10 mouse cellular contexts compared by ENCODE assay signal in genomic region chr3:89282291-89282643, GRCm38 (mm10). TPM values are rescaled to one million over a fixed set of nuclear protein-coding genes. Genes with fewer than 3 reads are reported as not detected.
DNase-seq lines count a peak whose midpoint lies in the region; ATAC-seq and TF ChIP-seq lines count a peak whose summit lies in the region.
"Had no signal": no experiment of that assay in that cellular context is flagged by ENCODE, and none has a peak within 500 bp of the region (broad histone marks: within the 10 kb centered on the region; RNA-seq: fewer than 3 reads in every experiment).

No protein-coding gene starts in this region.

- H3K27me3 ChIP-seq in heart, embryonic 10.5 days (ENCODE audit: insufficient read depth, poor library complexity, severe bottlenecking): 0 out of 2 replicates have a peak, but pooled peaks cover 13% of the 10 kb centered on the region
- peaks cover 3% of the 10 kb centered on the region for H3K27me3 ChIP-seq in heart, embryonic 11.5 days (ENCODE audit: control insufficient read depth, insufficient read depth, low read length)
- H3K27me3 ChIP-seq in lung, embryonic 15.5 days: peaks cover 8% of the 10 kb centered on the region; the same call in 1 of the 2 replicates
- peaks cover 19% of the 10 kb centered on the region for H3K27me3 ChIP-seq in embryonic facial prominence, embryonic 12.5 days
- H3K27me3 ChIP-seq in limb, embryonic 11.5 days (ENCODE audit: control insufficient read depth, insufficient read depth, low read length): 0 out of 2 replicates have a peak, but pooled peaks cover 6% of the 10 kb centered on the region

- no peak overlapping the region for H3K4me2 ChIP-seq in heart, embryonic 11.5 days
- H3K4me2 ChIP-seq in lung, embryonic 15.5 days: 0 out of 2 replicates have a peak overlapping the region, but pooled peaks have one; percentile 85
- no peak overlapping the region for H3K4me2 ChIP-seq in embryonic facial prominence, embryonic 12.5 days (replicated peaks)
- H3K4me2 ChIP-seq in limb, embryonic 11.5 days (ENCODE audit: low read depth, severe bottlenecking): peak overlapping the region; percentile 95; the same call in 1 of the 2 replicates

- no peak for ATAC-seq in heart, embryonic 11.5 days (replicated peaks; ENCODE audit: insufficient number of reproducible peaks, low FRiP score, low TSS enrichment)
- no peak for ATAC-seq in lung, embryonic 15.5 days (ENCODE audit: borderline replicate concordance, extremely low read depth, low FRiP score, low TSS enrichment)
- no peak for ATAC-seq in embryonic facial prominence, embryonic 12.5 days (ENCODE audit: insufficient number of reproducible peaks, insufficient read depth, low FRiP score, low TSS enrichment)
- ATAC-seq in limb, embryonic 11.5 days (ENCODE audit: insufficient number of reproducible peaks, low FRiP score, low TSS enrichment, low read depth): no peak

- H3K27ac ChIP-seq in heart, embryonic 10.5 days: peak overlapping the region; percentile 92; the same call in 1 of the 2 replicates
- no peak overlapping the region for H3K27ac ChIP-seq in heart, embryonic 11.5 days (ENCODE audit: low read depth, low read length)
- H3K27ac ChIP-seq in lung, embryonic 15.5 days: 0 out of 2 replicates have a peak overlapping the region, but pooled peaks have one; percentile 15
- no peak overlapping the region for H3K27ac ChIP-seq in embryonic facial prominence, embryonic 12.5 days
- H3K27ac ChIP-seq in limb, embryonic 11.5 days (replicated peaks; ENCODE audit: low read depth, low read length): no peak overlapping the region

- no peaks in the 10 kb centered on the region for H3K36me3 ChIP-seq in heart, embryonic 10.5 days
- H3K36me3 ChIP-seq in heart, embryonic 11.5 days (ENCODE audit: control insufficient read depth, insufficient read depth, low read length): no peaks in the 10 kb centered on the region
- no peaks in the 10 kb centered on the region for H3K36me3 ChIP-seq in lung, embryonic 15.5 days
- H3K36me3 ChIP-seq in embryonic facial prominence, embryonic 12.5 days: no peaks in the 10 kb centered on the region
- no peaks in the 10 kb centered on the region for H3K36me3 ChIP-seq in limb, embryonic 11.5 days (ENCODE audit: control insufficient read depth, insufficient read depth, low read length)
- H3K36me3 ChIP-seq: G1E had no signal

- no peaks in the 10 kb centered on the region for H3K9me3 ChIP-seq in heart, embryonic 10.5 days
- no peaks in the 10 kb centered on the region for H3K9me3 ChIP-seq in heart, embryonic 11.5 days (replicated peaks; ENCODE audit: control insufficient read depth, low read length)
- H3K9me3 ChIP-seq in lung, embryonic 15.5 days: no peaks in the 10 kb centered on the region
- no peaks in the 10 kb centered on the region for H3K9me3 ChIP-seq in embryonic facial prominence, embryonic 12.5 days
- no peaks in the 10 kb centered on the region for H3K9me3 ChIP-seq in limb, embryonic 11.5 days (ENCODE audit: control insufficient read depth, low read length)
- H3K9me3 ChIP-seq: G1E; megakaryocyte, embryonic 14.5 days had no signal

- no peak overlapping the region for H3K9ac ChIP-seq in heart, embryonic 11.5 days (ENCODE audit: low read depth, low read length)
- H3K9ac ChIP-seq in lung, embryonic 15.5 days: no peak overlapping the region
- H3K9ac ChIP-seq in embryonic facial prominence, embryonic 12.5 days: peak overlapping the region; percentile 16; the same call in 1 of the 2 replicates
- no peak overlapping the region for H3K9ac ChIP-seq in limb, embryonic 11.5 days (ENCODE audit: low read length)

- WGBS in heart, embryonic 10.5 days: 24% methylated on average over 4 of the region's 4 CpGs
- WGBS in heart, embryonic 11.5 days (ENCODE audit: insufficient replicate concordance): 20% methylated on average over 4 of the region's 4 CpGs
- WGBS in lung, embryonic 15.5 days: 12% methylated on average over 4 of the region's 4 CpGs
- 25% methylated on average over 4 of the region's 4 CpGs for WGBS in lung, adult 2 months
- WGBS in embryonic facial prominence, embryonic 12.5 days: 16% methylated on average over 4 of the region's 4 CpGs
- WGBS in limb, embryonic 11.5 days: 25% methylated on average over 4 of the region's 4 CpGs

- peak overlapping the region; percentile 77; the same call in 1 of the 2 replicates for H3K4me3 ChIP-seq in heart, embryonic 10.5 days
- H3K4me3 ChIP-seq in heart, embryonic 11.5 days (ENCODE audit: low read depth, low read length): no peak overlapping the region
- no peak overlapping the region for H3K4me3 ChIP-seq in lung, embryonic 15.5 days
- H3K4me3 ChIP-seq in lung, adult 2 months (replicated peaks; ENCODE audit: extremely low read depth, low read depth, low read length): no peak overlapping the region
- no peak overlapping the region for H3K4me3 ChIP-seq in embryonic facial prominence, embryonic 12.5 days
- H3K4me3 ChIP-seq in limb, embryonic 11.5 days (ENCODE audit: low read depth, low read length): no peak overlapping the region

- no peak for TF ChIP-seq CTCF in lung, adult 2 months (IDR thresholded peaks at IDR 0.05; ENCODE audit: insufficient read depth, low read length)

- no peak for DNase-seq in heart, embryonic 10.5 days (ENCODE audit: low spot score)
- no peak for DNase-seq in lung, adult 2 months
- no peak for DNase-seq in limb, embryonic 11.5 days (ENCODE audit: low spot score)
- no peak for DNase-seq in thymus, postnatal 25 days
- no peak for DNase-seq in ovary, postnatal 14 days (ENCODE audit: low spot score)

- TF ChIP-seq POLR2A in lung, adult 2 months (IDR thresholded peaks at IDR 0.05; ENCODE audit: borderline replicate concordance, extremely low read depth, low read depth, low read length): no peak

- H3K4me1 ChIP-seq in heart, embryonic 10.5 days: peaks cover 51% of the 10 kb centered on the region
- peaks cover 15% of the 10 kb centered on the region for H3K4me1 ChIP-seq in heart, embryonic 11.5 days (ENCODE audit: control insufficient read depth, insufficient read depth, low read length)
- peaks cover 29% of the 10 kb centered on the region for H3K4me1 ChIP-seq in lung, embryonic 15.5 days
- H3K4me1 ChIP-seq in lung, adult 2 months (ENCODE audit: control insufficient read depth, insufficient read depth, low read length): peaks cover 5% of the 10 kb centered on the region
- peaks cover 45% of the 10 kb centered on the region for H3K4me1 ChIP-seq in embryonic facial prominence, embryonic 12.5 days
- H3K4me1 ChIP-seq in limb, embryonic 11.5 days (ENCODE audit: control insufficient read depth, insufficient read depth, low read length): peaks cover 35% of the 10 kb centered on the region

RNA-seq across cellular contexts. Expression of gene Efna1, which starts 1.3 kb away (rescaled TPM):
- 32.0 and 37.7 TPM in 2 replicates for polyA plus RNA-seq in heart, embryonic 10.5 days (2016; fragmentation: Nextera tagmentation; extraction: Ambion mirVana)
- polyA plus RNA-seq in heart, embryonic 11.5 days (2014; fragmentation: Nextera tagmentation; extraction: Ambion mirVana): 29.9 and 33.0 TPM in 2 replicates
- 89.7 and 94.5 TPM in 2 replicates for polyA plus RNA-seq in lung, embryonic 15.5 days (2015; fragmentation: Nextera tagmentation; extraction: Ambion mirVana)
- polyA plus RNA-seq in lung, adult 2 months (2012; rRNA removed): 132 and 134 TPM in 2 replicates
- polyA plus RNA-seq in embryonic facial prominence, embryonic 12.5 days (2016; fragmentation: Nextera tagmentation; extraction: Ambion mirVana): 32.6 and 36.1 TPM in 2 replicates
- 42.4 and 47.7 TPM in 2 replicates for polyA plus RNA-seq in limb, embryonic 11.5 days (2014; fragmentation: Nextera tagmentation; extraction: Ambion mirVana)
- polyA plus RNA-seq: G1E had no signal

RNA-seq across cellular contexts. Expression of gene Slc50a1, which starts 11.9 kb away (rescaled TPM):
- 39.9 and 42.4 TPM in 2 replicates for polyA plus RNA-seq in heart, embryonic 10.5 days (2016; fragmentation: Nextera tagmentation; extraction: Ambion mirVana)
- polyA plus RNA-seq in heart, embryonic 11.5 days (2014; fragmentation: Nextera tagmentation; extraction: Ambion mirVana): 37.5 and 40.9 TPM in 2 replicates
- 62.3 and 65.4 TPM in 2 replicates for polyA plus RNA-seq in lung, embryonic 15.5 days (2015; fragmentation: Nextera tagmentation; extraction: Ambion mirVana)
- 228 and 297 TPM in 2 replicates for polyA plus RNA-seq in lung, adult 2 months (2012; rRNA removed)
- polyA plus RNA-seq in embryonic facial prominence, embryonic 12.5 days (2016; fragmentation: Nextera tagmentation; extraction: Ambion mirVana): 56.6 and 62.0 TPM in 2 replicates
- 46.4 and 47.2 TPM in 2 replicates for polyA plus RNA-seq in limb, embryonic 11.5 days (2014; fragmentation: Nextera tagmentation; extraction: Ambion mirVana)
- polyA plus RNA-seq: G1E had no signal

RNA-seq across cellular contexts. Expression of gene Dpm3, which starts 23.1 kb away (rescaled TPM):
- polyA plus RNA-seq in heart, embryonic 10.5 days (2016; fragmentation: Nextera tagmentation; extraction: Ambion mirVana): 76.7 and 86.0 TPM in 2 replicates
- 83.1 and 94.1 TPM in 2 replicates for polyA plus RNA-seq in heart, embryonic 11.5 days (2014; fragmentation: Nextera tagmentation; extraction: Ambion mirVana)
- polyA plus RNA-seq in lung, embryonic 15.5 days (2015; fragmentation: Nextera tagmentation; extraction: Ambion mirVana): 122 and 130 TPM in 2 replicates
- 411 and 476 TPM in 2 replicates for polyA plus RNA-seq in lung, adult 2 months (2012; rRNA removed)
- 101 and 103 TPM in 2 replicates for polyA plus RNA-seq in embryonic facial prominence, embryonic 12.5 days (2016; fragmentation: Nextera tagmentation; extraction: Ambion mirVana)
- 93.3 and 106 TPM in 2 replicates for polyA plus RNA-seq in limb, embryonic 11.5 days (2014; fragmentation: Nextera tagmentation; extraction: Ambion mirVana)

RNA-seq across cellular contexts. Expression of gene Trim46, which starts 36.2 kb away (rescaled TPM):
- polyA plus RNA-seq in heart, embryonic 10.5 days (2016; fragmentation: Nextera tagmentation; extraction: Ambion mirVana): 0.79 and 1.9 TPM in 2 replicates
- polyA plus RNA-seq in heart, embryonic 11.5 days (2014; fragmentation: Nextera tagmentation; extraction: Ambion mirVana): 0.56 and 1.1 TPM in 2 replicates
- 7.2 and 7.9 TPM in 2 replicates for polyA plus RNA-seq in lung, embryonic 15.5 days (2015; fragmentation: Nextera tagmentation; extraction: Ambion mirVana)
- polyA plus RNA-seq in lung, adult 2 months (2012; rRNA removed): 11.0 and 11.8 TPM in 2 replicates
- 6.2 and 7.7 TPM in 2 replicates for polyA plus RNA-seq in embryonic facial prominence, embryonic 12.5 days (2016; fragmentation: Nextera tagmentation; extraction: Ambion mirVana)
- 4.0 and 5.5 TPM in 2 replicates for polyA plus RNA-seq in limb, embryonic 11.5 days (2014; fragmentation: Nextera tagmentation; extraction: Ambion mirVana)

RNA-seq across cellular contexts. Expression of gene Krtcap2, which starts 36.5 kb away (rescaled TPM):
- polyA plus RNA-seq in heart, embryonic 10.5 days (2016; fragmentation: Nextera tagmentation; extraction: Ambion mirVana): 244 and 260 TPM in 2 replicates
- 248 and 274 TPM in 2 replicates for polyA plus RNA-seq in heart, embryonic 11.5 days (2014; fragmentation: Nextera tagmentation; extraction: Ambion mirVana)
- 282 and 311 TPM in 2 replicates for polyA plus RNA-seq in lung, embryonic 15.5 days (2015; fragmentation: Nextera tagmentation; extraction: Ambion mirVana)
- 189 and 252 TPM in 2 replicates for polyA plus RNA-seq in lung, adult 2 months (2012; rRNA removed)
- 297 and 306 TPM in 2 replicates for polyA plus RNA-seq in embryonic facial prominence, embryonic 12.5 days (2016; fragmentation: Nextera tagmentation; extraction: Ambion mirVana)
- polyA plus RNA-seq in limb, embryonic 11.5 days (2014; fragmentation: Nextera tagmentation; extraction: Ambion mirVana): 272 and 295 TPM in 2 replicates

Comparison
In these comparisons a context has a peak if more than half of its experiments do, and no peak if none do; other contexts are left out.
1. H3K27ac ChIP-seq: peak in heart, embryonic 10.5 days (single experiment) and lung, embryonic 15.5 days (single experiment); none in heart, embryonic 11.5 days (single experiment), embryonic facial prominence, embryonic 12.5 days (single experiment) and limb, embryonic 11.5 days (single experiment).
2. H3K4me2 ChIP-seq: peak in lung, embryonic 15.5 days (single experiment) and limb, embryonic 11.5 days (single experiment); none in heart, embryonic 11.5 days (single experiment) and embryonic facial prominence, embryonic 12.5 days (single experiment).